Mouse (Mus musculus) forebrain, embryonic 16.5 days (tissue): ENCODE results near the gene Sh3rf3. TPM values are rescaled to one million over a fixed set of nuclear protein-coding genes. Genes with fewer than 3 reads are reported as not detected.

ENCODE experiments used
- ATAC-seq: fragments of 200-750 bp; cut with Nextera tagmentation; 2 replicates; pipeline ENCODE4 v1.8.0; 2017; ENCODE audit warnings: mild to moderate bottlenecking, moderate library complexity
- H3K27ac ChIP-seq: fragments of 300-500 bp; sonication (generic); 2 replicates; pipeline ENCODE4 v1.5.1; 2014; ENCODE audit warnings: low read length, control low read depth
- H3K27me3 ChIP-seq: fragments of 300-500 bp; sonication (generic); replicated peaks from 2 replicates; pipeline ENCODE4 v1.6.1; 2014; ENCODE audit warnings: low read length; ENCODE audit not compliant: control insufficient read depth, insufficient read depth
- H3K36me3 ChIP-seq: fragments of 300-500 bp; sonication (generic); 2 replicates; pipeline ENCODE4 v1.6.1; 2014; ENCODE audit not compliant: control insufficient read depth, insufficient read depth
- H3K4me1 ChIP-seq: fragments of 300-500 bp; sonication (generic); replicated peaks from 2 replicates; pipeline ENCODE4 v1.6.1; 2014; ENCODE audit warnings: low read length; ENCODE audit not compliant: control insufficient read depth, insufficient read depth
- H3K4me2 ChIP-seq: fragments of 300-500 bp; sonication (generic); 2 replicates; pipeline ENCODE4 v1.6.1; 2014; ENCODE audit warnings: mild to moderate bottlenecking, low read length, control low read depth
- H3K4me3 ChIP-seq: fragments of 300-500 bp; sonication (generic); replicated peaks from 2 replicates; pipeline ENCODE4 v1.5.1; 2014; ENCODE audit warnings: mild to moderate bottlenecking, low read length, control low read depth
- H3K9ac ChIP-seq: fragments of 300-500 bp; sonication (generic); replicated peaks from 2 replicates; pipeline ENCODE4 v1.6.1; 2014; ENCODE audit warnings: low read depth, low read length, control low read depth
- H3K9me3 ChIP-seq: fragments of 300-500 bp; sonication (generic); 2 replicates; pipeline ENCODE4 v1.6.1; 2016; ENCODE audit warnings: low read length; ENCODE audit not compliant: control insufficient read depth
- WGBS: fragments of 180-500 bp; shearing (Covaris S2); extraction: QIAGEN DNeasy Blood & Tissue Kit; methylation state at CpG from one replicate; pipeline ENCODE4 v1.1.7; 2014; 5-methylcytosine and 5-hydroxymethylcytosine counted together
- polyA plus RNA-seq: library from polyadenylated mRNA; unstranded; fragments of >200 nt; fragmentation: Nextera tagmentation; extraction: Ambion mirVana; gene quantifications from 2 replicates; pipeline ENCODE4 v1.2.1, GENCODE M21; 2015

The Sh3rf3 gene
- polyA plus RNA-seq, 1 experiment from 2014 or later, result 9.2 TPM

DNA sequence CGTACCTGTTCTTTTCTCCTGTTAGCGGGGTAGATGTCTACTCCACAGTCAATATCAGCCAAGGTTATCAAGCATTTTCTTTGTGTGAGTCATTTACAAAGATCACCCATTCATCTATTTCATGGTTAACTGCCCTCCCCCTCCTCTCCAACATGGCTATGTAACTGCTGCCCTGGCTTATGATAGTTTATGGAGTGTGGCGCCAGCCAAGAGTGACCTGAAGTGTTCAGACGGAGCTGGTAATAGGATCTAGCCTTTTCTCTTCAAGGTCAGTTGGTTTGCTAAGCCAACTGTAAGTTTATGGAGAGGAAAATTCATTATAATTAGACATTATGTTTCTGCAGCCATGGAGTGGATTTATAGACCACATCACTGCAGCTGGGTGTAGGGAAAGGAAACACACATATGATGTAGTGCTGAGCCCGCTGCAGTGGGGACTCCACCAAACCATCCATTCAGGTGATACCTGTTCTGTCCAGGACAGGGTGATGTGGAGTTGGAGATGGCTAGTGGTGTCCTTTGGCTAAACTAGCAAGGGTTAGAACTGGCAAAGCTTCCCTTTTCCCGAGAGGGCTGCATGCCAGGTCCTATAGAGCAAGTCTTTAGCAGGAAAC lies 109.2 kb downstream of the Sh3rf3 start:
- Histone ChIP-seq H3K36me3 (no peaks in the 10 kb centered on the region), H3K9ac (no peak overlapping the region), H3K27ac (no peak overlapping the region), H3K4me1 (peaks cover 6% of the 10 kb centered on the region; the same call in 1 of the 2 replicates), H3K9me3 (no peaks in the 10 kb centered on the region), H3K4me3 (no peak overlapping the region), H3K27me3 (no peaks in the 10 kb centered on the region), H3K4me2 (no peak overlapping the region)
- ATAC-seq, result no peak
- WGBS, result 95% methylated on average over 6 of the region's 6 CpGs

DNA sequence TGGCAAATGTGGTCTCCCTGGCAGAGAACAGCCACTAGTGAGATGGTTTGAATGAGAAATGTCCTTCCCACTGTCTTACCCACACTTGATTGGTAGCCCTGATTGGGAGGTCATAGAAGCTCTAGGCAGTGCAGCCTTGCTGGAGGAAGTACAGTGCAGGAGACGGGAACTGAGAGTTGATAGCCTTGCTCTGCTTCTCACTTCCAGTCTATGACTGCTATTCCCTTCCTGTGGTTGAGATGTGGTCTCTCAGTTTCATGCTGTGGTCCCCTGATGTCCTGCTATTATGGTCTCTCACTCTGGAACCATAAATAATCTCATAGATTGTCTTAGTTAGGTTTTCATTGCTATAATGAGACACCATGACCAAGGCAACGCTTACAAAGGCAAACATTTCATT lies 109.8 kb downstream of the Sh3rf3 start:
- no peak overlapping the region for H3K27ac ChIP-seq
- H3K9ac ChIP-seq, result no peak overlapping the region
- 97% methylated on average over 2 of the region's 2 CpGs for WGBS
- ATAC-seq, result no peak
- no peaks in the 10 kb centered on the region for H3K36me3 ChIP-seq
- no peaks in the 10 kb centered on the region for H3K27me3 ChIP-seq
- H3K4me1 ChIP-seq, result peaks cover 6% of the 10 kb centered on the region; the same call in 1 of the 2 replicates
- H3K9me3 ChIP-seq, result no peaks in the 10 kb centered on the region
- no peak overlapping the region for H3K4me2 ChIP-seq
- H3K4me3 ChIP-seq, result no peak overlapping the region

DNA sequence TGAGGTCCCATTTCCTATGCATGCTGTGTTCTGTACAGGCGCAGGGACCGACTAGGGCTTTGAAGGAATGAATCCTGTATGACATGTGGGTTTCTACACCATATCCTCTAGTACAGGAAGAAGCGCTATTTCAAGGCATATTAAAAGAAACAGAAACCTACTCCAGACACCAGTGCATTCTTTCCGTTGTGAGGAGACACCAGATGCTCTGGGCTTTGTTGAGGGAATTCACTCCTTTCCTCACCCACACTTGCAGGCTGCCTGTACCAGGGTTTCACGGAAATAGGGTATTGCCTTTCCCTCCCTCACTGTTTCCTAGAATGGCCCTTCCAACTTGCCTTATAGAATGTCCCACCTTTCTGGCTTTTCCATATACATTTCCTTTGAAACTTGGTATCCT lies 113.4 kb downstream of the Sh3rf3 start:
- WGBS, result 78% methylated on average over 5 of the region's 5 CpGs
- no peak overlapping the region for H3K9ac ChIP-seq
- H3K9me3 ChIP-seq, result no peaks in the 10 kb centered on the region
- H3K27ac ChIP-seq, result no peak overlapping the region
- H3K4me1 ChIP-seq, result peaks cover 13% of the 10 kb centered on the region
- no peaks in the 10 kb centered on the region for H3K27me3 ChIP-seq
- ATAC-seq, result no peak
- no peak overlapping the region for H3K4me2 ChIP-seq
- no peaks in the 10 kb centered on the region for H3K36me3 ChIP-seq
- H3K4me3 ChIP-seq, result no peak overlapping the region

DNA sequence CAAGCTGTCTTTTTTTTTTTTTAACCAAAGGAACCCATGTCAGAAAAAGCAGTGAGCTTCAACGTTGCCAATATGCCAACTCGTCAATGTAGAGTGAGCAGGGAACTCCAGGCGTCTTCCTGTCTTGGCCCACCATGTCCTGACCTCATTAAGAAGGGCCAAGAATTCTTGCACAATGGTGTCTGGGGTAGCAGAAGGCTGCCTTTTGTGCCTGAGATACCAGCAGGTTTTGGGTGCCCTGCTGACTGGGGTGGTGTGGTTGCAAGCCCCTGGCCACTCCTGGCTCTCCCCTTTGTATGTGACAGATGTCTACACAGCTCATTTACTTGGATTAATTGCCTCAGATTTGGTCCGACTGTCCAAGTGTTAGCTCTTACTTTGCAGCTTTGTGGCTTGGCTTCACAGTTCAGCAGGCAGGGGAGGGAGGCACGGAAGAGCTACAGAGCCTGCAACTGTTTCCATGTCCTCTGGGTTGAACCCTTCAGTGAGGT lies 115.8 kb downstream of the Sh3rf3 start:
- no peak overlapping the region for H3K9ac ChIP-seq
- H3K36me3 ChIP-seq, result no peaks in the 10 kb centered on the region
- no peak overlapping the region for H3K4me2 ChIP-seq
- peak overlapping the region; percentile 39 for H3K27ac ChIP-seq
- no peak overlapping the region for H3K4me3 ChIP-seq
- no peaks in the 10 kb centered on the region for H3K9me3 ChIP-seq
- peak; percentile 77 for ATAC-seq
- 9% methylated on average over 5 of the region's 5 CpGs for WGBS
- H3K4me1 ChIP-seq, result peaks cover 29% of the 10 kb centered on the region
- no peaks in the 10 kb centered on the region for H3K27me3 ChIP-seq

DNA sequence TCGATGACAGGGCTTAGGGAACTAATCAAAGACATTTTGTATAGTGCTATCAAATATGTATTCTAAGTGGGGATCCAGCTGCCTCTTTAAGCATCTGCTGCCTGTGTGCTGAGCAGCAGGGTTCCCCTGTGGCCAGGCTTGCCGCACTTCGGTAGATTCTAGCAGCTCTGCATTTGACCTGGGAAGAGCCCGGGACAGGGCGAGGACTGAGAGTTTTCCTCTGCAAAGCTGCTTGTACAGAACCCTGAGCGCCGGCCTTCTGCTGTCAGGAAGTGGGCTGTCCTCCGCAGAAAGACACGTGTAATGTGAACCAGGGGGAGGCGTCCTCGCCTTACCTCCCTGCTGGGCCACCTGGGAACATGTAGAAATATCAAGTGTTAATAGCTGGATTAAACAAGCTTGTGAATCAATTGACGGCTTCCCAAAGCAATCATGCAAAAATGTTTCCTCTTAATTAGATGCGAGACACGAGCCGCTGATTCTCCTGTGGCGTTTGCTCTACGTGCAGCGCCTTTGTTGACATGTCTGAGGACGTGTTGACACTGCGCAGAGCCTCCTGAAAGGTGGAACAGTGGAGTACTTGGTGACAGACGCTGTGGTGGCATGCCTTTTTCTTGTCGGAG lies 119.1 kb downstream of the Sh3rf3 start:
- Histone ChIP-seq H3K27me3 (no peaks in the 10 kb centered on the region), H3K36me3 (no peaks in the 10 kb centered on the region), H3K4me1 (peaks cover 56% of the 10 kb centered on the region), H3K4me3 (peak overlapping the region; percentile 18), H3K27ac (peak overlapping the region; percentile 74), H3K4me2 (peak overlapping the region; percentile 48), H3K9me3 (no peaks in the 10 kb centered on the region), H3K9ac (peak overlapping the region; percentile 49)
- WGBS, result 7% methylated on average over 22 of the region's 22 CpGs
- peak; percentile 49 for ATAC-seq

DNA sequence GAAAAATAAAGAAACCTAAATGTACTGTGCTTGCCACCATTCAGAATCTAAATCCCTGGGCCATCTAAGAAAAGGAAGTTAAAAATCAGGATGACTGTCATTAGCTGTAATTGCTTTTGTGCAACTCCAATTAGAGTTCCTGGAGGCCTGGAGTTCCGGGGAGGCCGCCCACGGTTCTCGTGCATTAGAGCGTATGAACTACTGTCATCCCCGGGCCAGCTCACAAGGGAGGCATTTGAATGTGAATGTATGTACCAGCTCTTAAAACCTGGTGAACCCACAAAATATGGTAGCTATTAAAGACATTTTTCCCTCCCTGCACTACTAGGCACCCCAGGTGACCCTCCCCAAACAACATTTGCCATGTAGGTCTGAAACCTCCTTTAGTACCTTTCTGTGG lies 122.4 kb downstream of the Sh3rf3 start:
- Histone ChIP-seq H3K4me3 (no peak overlapping the region), H3K36me3 (no peaks in the 10 kb centered on the region), H3K4me2 (no peak overlapping the region; the same call in 1 of the 2 replicates), H3K27ac (peak overlapping the region; percentile 85), H3K9me3 (no peaks in the 10 kb centered on the region), H3K4me1 (peaks cover 49% of the 10 kb centered on the region), H3K27me3 (no peaks in the 10 kb centered on the region), H3K9ac (peak overlapping the region; percentile 19)
- 11% methylated on average over 6 of the region's 6 CpGs for whole genome bisulfite sequencing
- ATAC-seq, result no peak

DNA sequence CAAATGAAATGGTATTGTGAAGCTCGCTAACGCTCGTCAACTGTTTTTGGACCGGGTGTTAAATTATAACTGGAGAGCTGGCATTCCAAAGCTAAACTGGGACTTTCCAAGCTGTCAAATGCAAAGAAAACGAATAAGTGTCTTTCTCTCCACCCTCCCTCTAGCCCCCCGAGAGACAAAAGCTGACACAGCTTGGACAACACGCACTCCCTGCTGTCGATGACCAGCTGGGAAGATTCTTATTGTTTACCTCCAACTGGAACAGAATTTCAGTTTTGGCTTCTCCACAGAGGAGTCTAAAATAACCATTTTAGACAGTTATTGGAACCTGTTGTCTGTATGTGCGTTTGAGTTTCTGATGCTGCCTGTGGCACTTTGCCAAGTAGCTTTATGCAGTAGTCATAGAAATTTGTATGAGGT lies 123.3 kb downstream of the Sh3rf3 start:
- Histone ChIP-seq H3K27me3 (no peaks in the 10 kb centered on the region), H3K27ac (peak overlapping the region; percentile 85), H3K4me1 (peaks cover 53% of the 10 kb centered on the region), H3K36me3 (no peaks in the 10 kb centered on the region), H3K9me3 (no peaks in the 10 kb centered on the region), H3K9ac (no peak overlapping the region), H3K4me3 (no peak overlapping the region), H3K4me2 (no peak overlapping the region)
- WGBS, result 16% methylated on average over 9 of the region's 9 CpGs
- ATAC-seq, result peak; percentile 46

DNA sequence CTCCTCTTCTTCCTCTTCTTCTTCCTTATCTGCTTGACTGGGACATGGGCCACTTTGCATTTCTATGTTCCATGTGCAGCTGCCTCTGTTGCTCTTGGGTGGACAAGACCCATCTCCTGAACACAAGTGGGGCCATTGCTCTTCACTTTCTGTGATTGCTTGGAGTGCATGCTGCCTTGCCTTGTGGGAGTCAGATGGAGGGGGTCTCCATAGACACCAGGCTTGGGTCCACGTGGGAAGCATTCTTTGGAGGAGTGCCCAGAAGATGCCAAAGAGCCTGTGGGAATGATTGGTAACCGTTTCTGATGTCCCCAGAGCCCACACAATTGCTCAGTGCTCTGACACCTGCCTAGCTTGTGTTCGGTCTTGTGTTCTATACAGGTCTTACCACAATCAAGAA lies 124.4 kb downstream of the Sh3rf3 start:
- peak; percentile 9 for ATAC-seq
- peaks cover 42% of the 10 kb centered on the region for H3K4me1 ChIP-seq
- H3K9me3 ChIP-seq, result no peaks in the 10 kb centered on the region
- no peaks in the 10 kb centered on the region for H3K36me3 ChIP-seq
- H3K9ac ChIP-seq, result no peak overlapping the region
- no peak overlapping the region for H3K4me3 ChIP-seq
- H3K27me3 ChIP-seq, result no peaks in the 10 kb centered on the region
- no peak overlapping the region for H3K4me2 ChIP-seq
- 25% methylated on average over 3 of the region's 3 CpGs for WGBS
- no peak overlapping the region for H3K27ac ChIP-seq

DNA sequence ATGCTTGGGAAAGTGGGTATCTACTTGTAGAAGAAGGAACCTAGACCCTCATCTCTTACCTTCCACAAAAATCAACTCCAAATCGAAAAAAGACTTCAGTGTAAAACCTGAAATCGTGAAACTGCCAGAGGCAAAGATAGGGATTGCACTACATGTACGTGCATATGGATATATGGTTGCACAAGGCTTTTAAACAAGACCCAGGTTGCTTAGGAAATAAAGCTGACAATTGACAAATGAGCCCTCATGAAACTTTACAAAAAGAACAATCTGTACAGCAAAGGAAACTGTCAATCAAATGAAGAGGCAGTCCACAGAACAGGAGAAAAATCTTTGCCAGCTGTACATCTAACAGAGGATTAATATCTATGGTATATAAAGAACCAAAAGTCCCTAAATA lies 129.7 kb downstream of the Sh3rf3 start:
- no peak overlapping the region for H3K27ac ChIP-seq
- WGBS, result 78% methylated on average over 3 of the region's 3 CpGs
- H3K36me3 ChIP-seq, result no peaks in the 10 kb centered on the region
- H3K27me3 ChIP-seq, result no peaks in the 10 kb centered on the region
- H3K9ac ChIP-seq, result no peak overlapping the region
- no peak overlapping the region for H3K4me2 ChIP-seq
- H3K4me1 ChIP-seq, result peaks cover 10% of the 10 kb centered on the region
- no peaks in the 10 kb centered on the region for H3K9me3 ChIP-seq
- ATAC-seq, result no peak
- H3K4me3 ChIP-seq, result no peak overlapping the region
